Mouse (Mus musculus) kidney, adult 8-10 months (tissue): Measurements from ENCODE around the gene Tbx6.
A peak's percentile ranks its signal among the peaks of the same experiment; 100 is the strongest.

Experiments used
- DNase-seq, 2 experiments: peaks; one replicate each; pipeline ENCODE4 v3.0.0; 2022

Gene Tbx6

GRCm38 (mm10) chr7:126821835-126822511 lies 40.7 kb downstream of the Tbx6 start:
- DNase-seq: peak; percentile 61 to 85

GRCm38 (mm10) chr7:126822741-126823140 lies 41.5 kb downstream of the Tbx6 start:
- no peak for DNase-seq

- DNase-seq: no peak
Observed at GRCm38 (mm10) chr7:126823202-126823711, 42.0 kb downstream of the Tbx6 start.

- no peak for DNase-seq
Observed at GRCm38 (mm10) chr7:126823940-126824339, 42.7 kb downstream of the Tbx6 start.

GRCm38 (mm10) chr7:126825403-126825802 lies 44.1 kb downstream of the Tbx6 start:
- no peak for DNase-seq

GRCm38 (mm10) chr7:126825952-126826351 lies 44.7 kb downstream of the Tbx6 start:
- no peak for DNase-seq

- DNase-seq: no peak
Observed at GRCm38 (mm10) chr7:126831539-126831938, 50.3 kb downstream of the Tbx6 start, which contains the start of gene 4930451I11Rik. Gene 4930451I11Rik (minus strand): TSS chr7:126831639.

GRCm38 (mm10) chr7:126832036-126832598 lies 50.8 kb downstream of the Tbx6 start:
- DNase-seq: peak; percentile 81 to 86

GRCm38 (mm10) chr7:126833294-126833693 lies 52.0 kb downstream of the Tbx6 start:
- DNase-seq: no peak
